11 mouse cellular contexts compared by ENCODE assay signal in the genomic region with DNA sequence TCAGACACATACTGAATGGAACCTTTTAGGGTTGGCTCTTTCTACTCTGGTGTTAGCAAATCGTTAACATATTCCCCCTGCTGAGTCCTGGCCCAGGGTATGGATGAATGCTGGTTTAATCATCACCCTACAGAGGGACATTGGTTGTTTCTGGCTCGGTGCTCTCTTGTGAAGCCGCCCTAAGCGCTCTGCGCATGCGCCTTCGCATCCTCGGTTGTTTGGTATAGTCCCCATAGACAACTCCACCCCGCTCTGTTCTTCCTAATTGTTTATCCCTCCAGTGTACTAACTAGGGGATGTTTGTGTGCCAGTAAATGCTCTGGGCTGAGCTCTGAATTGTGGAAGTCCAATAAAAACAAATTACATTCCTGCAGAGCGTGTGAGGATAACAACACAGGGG. TPM values are rescaled to one million over a fixed set of nuclear protein-coding genes. Genes with fewer than 3 reads are reported as not detected.
A peak's percentile ranks its signal among the peaks of the same experiment; 100 is the strongest.
DNase-seq lines count a peak whose midpoint lies in the region; ATAC-seq and TF ChIP-seq lines count a peak whose summit lies in the region.
"Had no signal": no experiment of that assay in that cellular context is flagged by ENCODE, and none has a peak within 500 bp of the region (broad histone marks: within the 10 kb centered on the region; RNA-seq: fewer than 3 reads in every experiment).

No protein-coding gene starts in this region.

- H3K27ac ChIP-seq in gastrocnemius, adult 2 months = no peak overlapping the region
- H3K27ac ChIP-seq in bone marrow, adult 2 months (ENCODE audit: control insufficient read depth, insufficient read depth, low read depth, low read length, poor library complexity) = peak overlapping the region; percentile 51
- H3K27ac ChIP-seq in kidney, adult 2 months (ENCODE audit: insufficient read depth, low read depth, low read length) = peak overlapping the region; percentile 21; the same call in 1 of the 2 replicates
- H3K27ac ChIP-seq in liver, embryonic 15.5 days (replicated peaks) = peak overlapping the region; percentile 80
- no peak overlapping the region for H3K27ac ChIP-seq in midbrain, embryonic 11.5 days (ENCODE audit: low read depth, low read length)
- H3K27ac ChIP-seq: heart, embryonic 15.5 days had no signal

- 86% methylated on average over 10 of the region's 10 CpGs for WGBS in bone marrow, adult 2 months
- 38% methylated on average over 10 of the region's 10 CpGs for WGBS in kidney, adult 2 months
- 75% methylated on average over 10 of the region's 10 CpGs for WGBS in liver, embryonic 15.5 days (ENCODE audit: insufficient replicate concordance)
- WGBS in midbrain, embryonic 11.5 days = 82% methylated on average over 10 of the region's 10 CpGs

- no peaks in the 10 kb centered on the region for H3K27me3 ChIP-seq in kidney, adult 2 months (replicated peaks; ENCODE audit: control insufficient read depth, insufficient read depth, low read length)
- H3K27me3 ChIP-seq in liver, embryonic 15.5 days = no peaks in the 10 kb centered on the region
- no peaks in the 10 kb centered on the region for H3K27me3 ChIP-seq in midbrain, embryonic 11.5 days (ENCODE audit: control insufficient read depth, insufficient read depth, low read length)

- DNase-seq in gastrocnemius, adult 2 months = peak; percentile 53
- DNase-seq in gastrocnemius, postnatal 25 days = no peak
- DNase-seq in kidney, adult 2 months = peak; percentile 89
- DNase-seq in midbrain, embryonic 11.5 days (ENCODE audit: low spot score, missing footprints) = no peak
- DNase-seq in T-cell, adult 2 months (ENCODE audit: low spot score) = no peak
- DNase-seq in adrenal gland, postnatal 4 days (ENCODE audit: low spot score in 2 of 2) = no peak
- DNase-seq: lung, adult 18-20 months had no signal

- H3K36me3 ChIP-seq in kidney, adult 2 months (ENCODE audit: control insufficient read depth, insufficient read depth, low read length) = no peaks in the 10 kb centered on the region
- no peaks in the 10 kb centered on the region for H3K36me3 ChIP-seq in liver, embryonic 15.5 days (replicated peaks)
- no peaks in the 10 kb centered on the region for H3K36me3 ChIP-seq in midbrain, embryonic 11.5 days (ENCODE audit: control insufficient read depth, insufficient read depth, low read length)
- H3K36me3 ChIP-seq: heart, embryonic 15.5 days had no signal

- TF ChIP-seq CTCF in gastrocnemius, adult 2 months (IDR thresholded peaks at IDR 0.05) = no peak
- no peak for TF ChIP-seq CTCF in bone marrow, adult 2 months (IDR thresholded peaks at IDR 0.05; ENCODE audit: control insufficient read depth, insufficient read depth, low read length)
- TF ChIP-seq CTCF in kidney, adult 2 months (conservative IDR thresholded peaks at IDR 0.05; ENCODE audit: insufficient read depth, insufficient read length, low read depth, low read length) = no peak

- no peak overlapping the region for H3K4me3 ChIP-seq in gastrocnemius, adult 2 months
- no peak overlapping the region for H3K4me3 ChIP-seq in bone marrow, adult 2 months (replicated peaks; ENCODE audit: control insufficient read depth, low read depth, low read length)
- H3K4me3 ChIP-seq in kidney, adult 2 months (ENCODE audit: insufficient read depth, low read depth, low read length) = no peak overlapping the region
- no peak overlapping the region for H3K4me3 ChIP-seq in liver, embryonic 15.5 days (replicated peaks)
- no peak overlapping the region for H3K4me3 ChIP-seq in midbrain, embryonic 11.5 days (ENCODE audit: low read depth, low read length)
- H3K4me3 ChIP-seq: heart, embryonic 15.5 days had no signal

- no peak for TF ChIP-seq POLR2A in bone marrow, adult 2 months (IDR thresholded peaks at IDR 0.05; ENCODE audit: borderline replicate concordance, control insufficient read depth, low read depth, low read length)
- no peak for TF ChIP-seq POLR2A in kidney, adult 2 months (IDR thresholded peaks at IDR 0.05; ENCODE audit: low read depth, low read length)

- no peak for ATAC-seq in liver, embryonic 15.5 days (ENCODE audit: insufficient read depth)
- ATAC-seq in midbrain, embryonic 11.5 days (ENCODE audit: low FRiP score) = no peak
- ATAC-seq: CD4-positive, CD25-positive, alpha-beta regulatory T cell, adult 4 months had no signal

- H3K4me1 ChIP-seq in bone marrow, adult 2 months (ENCODE audit: control insufficient read depth, insufficient read depth, low read length) = peaks cover 11% of the 10 kb centered on the region
- H3K4me1 ChIP-seq in kidney, adult 2 months (ENCODE audit: control insufficient read depth, insufficient read depth, low read length) = peaks cover 10% of the 10 kb centered on the region; the same call in 1 of the 2 replicates
- H3K4me1 ChIP-seq in liver, embryonic 15.5 days (replicated peaks) = peaks cover 98% of the 10 kb centered on the region
- peaks cover 4% of the 10 kb centered on the region; the same call in 1 of the 2 replicates for H3K4me1 ChIP-seq in midbrain, embryonic 11.5 days (ENCODE audit: control insufficient read depth, insufficient read depth, low read length)

- H3K9ac ChIP-seq in liver, embryonic 15.5 days = no peak overlapping the region
- no peak overlapping the region for H3K9ac ChIP-seq in midbrain, embryonic 11.5 days (ENCODE audit: low read length)
- H3K9ac ChIP-seq: heart, embryonic 15.5 days had no signal

- intact Hi-C loops in gastrocnemius, adult 2 months (cut with DNase I) = no loop called here

- H3K4me2 ChIP-seq in liver, embryonic 15.5 days = peak overlapping the region; percentile 5; the same call in 1 of the 2 replicates
- H3K4me2 ChIP-seq in midbrain, embryonic 11.5 days = no peak overlapping the region
- H3K4me2 ChIP-seq: heart, embryonic 15.5 days had no signal

- no peaks in the 10 kb centered on the region for H3K9me3 ChIP-seq in liver, embryonic 15.5 days (replicated peaks)
- H3K9me3 ChIP-seq in midbrain, embryonic 11.5 days (ENCODE audit: control insufficient read depth, low read length) = no peaks in the 10 kb centered on the region
- H3K9me3 ChIP-seq: heart, embryonic 15.5 days had no signal

RNA-seq across cellular contexts. Expression of a gene that starts 7.0 kb away (rescaled TPM):
- total RNA-seq in gastrocnemius, adult 2 months (2021) = 1 to 10 TPM; 4.1 to 4.7 TPM
- total RNA-seq in gastrocnemius, postnatal 25 days (2021) = 1 to 10 TPM; 3.2 to 4.6 TPM
- polyA plus RNA-seq in bone marrow, adult 2 months (2011; ENCODE audit: insufficient read depth, insufficient read length, low replicate concordance, missing spikeins) = 9.0 and 11.1 TPM in 2 replicates
- 2.7 and 3.1 TPM in 2 replicates for polyA plus RNA-seq in kidney, adult 2 months (2012; rRNA removed)
- polyA plus RNA-seq in liver, embryonic 15.5 days (2015; fragmentation: Nextera tagmentation; extraction: Ambion mirVana) = 2.9 and 3.0 TPM in 2 replicates
- 0.10 TPM in 1 of 2 replicates, not detected in the other for polyA plus RNA-seq in midbrain, embryonic 11.5 days (2014; fragmentation: Nextera tagmentation; extraction: Ambion mirVana)
- total RNA-seq in adrenal gland, postnatal 4 days (2021) = 10 to 100 TPM; 11.3 to 11.7 TPM

RNA-seq across cellular contexts. Expression of a gene that starts 15.8 kb away (rescaled TPM):
- 10 to 100 TPM; 57.2 to 72.1 TPM for total RNA-seq in gastrocnemius, adult 2 months (2021)
- total RNA-seq in gastrocnemius, postnatal 25 days (2021) = 10 to 100 TPM; 63.5 to 64.9 TPM
- polyA plus RNA-seq in bone marrow, adult 2 months (2011; ENCODE audit: insufficient read depth, insufficient read length, low replicate concordance, missing spikeins) = 274 and 493 TPM in 2 replicates
- 138 and 139 TPM in 2 replicates for polyA plus RNA-seq in kidney, adult 2 months (2012; rRNA removed)
- polyA plus RNA-seq in liver, embryonic 15.5 days (2015; fragmentation: Nextera tagmentation; extraction: Ambion mirVana) = 496 and 514 TPM in 2 replicates
- polyA plus RNA-seq in midbrain, embryonic 11.5 days (2014; fragmentation: Nextera tagmentation; extraction: Ambion mirVana) = 186 and 197 TPM in 2 replicates
- 100 to 1,000 TPM; 134 to 139 TPM for total RNA-seq in adrenal gland, postnatal 4 days (2021)

Comparison
In these comparisons a context has a peak if more than half of its experiments do, and no peak if none do; other contexts are left out.
1. DNase-seq: peak in gastrocnemius, adult 2 months (single experiment) and kidney, adult 2 months (single experiment); none in gastrocnemius, postnatal 25 days (single experiment), midbrain, embryonic 11.5 days (single experiment), T-cell, adult 2 months (single experiment) and adrenal gland, postnatal 4 days (0 of 2).
2. H3K27ac ChIP-seq: peak in bone marrow, adult 2 months (single experiment), kidney, adult 2 months (single experiment) and liver, embryonic 15.5 days (single experiment); none in gastrocnemius, adult 2 months (single experiment) and midbrain, embryonic 11.5 days (single experiment).